Mouse (Mus musculus) cerebral cortex, adult 2 months (tissue): ENCODE results near the gene Ppp2ca.

Experiments used
- WGBS: fragments of 180-500 bp; shearing (Covaris S2); methylation state at CpG from one replicate; pipeline ENCODE4 v1.1.7; 2018; 5-methylcytosine and 5-hydroxymethylcytosine counted together

Gene Ppp2ca

DNA sequence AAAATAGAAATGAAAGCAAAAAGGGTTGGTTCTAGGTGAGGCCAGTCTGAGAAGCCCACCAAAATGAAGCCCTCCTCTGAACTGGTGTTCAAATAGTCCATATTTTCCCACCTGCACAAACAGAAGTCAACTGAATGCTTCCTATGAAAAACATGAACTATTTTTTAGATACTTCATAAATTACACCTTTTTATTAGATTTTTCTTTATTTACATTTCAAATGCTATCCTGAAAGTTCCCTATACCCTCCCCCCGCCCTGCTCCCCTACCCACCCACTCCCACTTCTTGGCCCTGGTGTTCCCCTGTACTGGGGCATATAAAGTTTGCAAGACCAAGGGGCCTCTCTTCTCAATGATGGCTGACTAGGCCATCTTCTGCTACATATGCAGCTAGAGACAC lies 46.9 kb downstream of the Ppp2ca start, which contains the start of gene Olfr1373:
TSS of gene Olfr1373 (minus strand) at position 101 of the 400 bp plus-strand sequence.
- 83% methylated on average over 1 of the region's 1 CpGs for WGBS

- WGBS: 42% methylated on average over 10 of the region's 10 CpGs
Measured at GRCm38 (mm10) chr11:52163926-52164325, 65.4 kb downstream of the Ppp2ca start.

- WGBS: 4% methylated on average over 21 of the region's 21 CpGs
Measured at GRCm38 (mm10) chr11:52167126-52167525, 68.6 kb downstream of the Ppp2ca start.

GRCm38 (mm10) chr11:52167901-52168302 lies 69.4 kb downstream of the Ppp2ca start:
- 2% methylated on average over 39 of the region's 42 CpGs for whole genome bisulfite sequencing

DNA sequence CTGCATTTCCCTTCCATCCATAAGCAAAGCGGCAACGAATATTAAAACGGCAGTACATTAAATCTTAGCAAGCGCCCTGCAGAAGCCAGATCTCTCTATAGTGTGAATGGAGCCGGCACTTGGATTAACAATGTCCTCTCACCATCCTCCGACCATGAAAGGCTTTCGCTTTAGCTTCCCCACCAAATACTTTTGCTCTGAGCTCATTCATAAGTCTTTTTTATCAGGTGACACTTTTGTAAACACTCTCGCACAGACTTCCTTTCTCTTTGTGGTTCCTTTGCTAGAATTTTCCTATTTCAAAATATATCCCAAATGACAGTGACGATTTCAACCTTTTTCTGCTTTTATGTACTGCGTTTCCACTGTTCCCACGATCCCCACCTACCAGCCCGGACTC lies 70.0 kb downstream of the Ppp2ca start:
- WGBS: 15% methylated on average over 12 of the region's 12 CpGs
